Mouse (Mus musculus) embryonic facial prominence, embryonic 11.5 days (tissue): ENCODE results near the gene Eri2. TPM values are rescaled to one million over a fixed set of nuclear protein-coding genes. Genes with fewer than 3 reads are reported as not detected.

Experiments used
- ATAC-seq: fragments of 200-750 bp; cut with Nextera tagmentation; replicated peaks from 2 replicates; pipeline ENCODE4 v1.8.0; 2017; ENCODE audit warnings: low read depth; ENCODE audit not compliant: insufficient number of reproducible peaks, low FRiP score, low TSS enrichment
- DNase-seq: peaks from one replicate; pipeline ENCODE4 v3.0.0-alpha.2; 2015; ENCODE audit warnings: low spot score
- H3K27ac ChIP-seq: fragments of 300-500 bp; sonication (generic); replicated peaks from 2 replicates; pipeline ENCODE4 v1.5.1; 2014; ENCODE audit warnings: mild to moderate bottlenecking, low read depth, low read length, control low read depth
- H3K27me3 ChIP-seq: fragments of 300-500 bp; sonication (generic); 2 replicates; pipeline ENCODE4 v1.6.1; 2014; ENCODE audit warnings: mild to moderate bottlenecking, low read length, moderate library complexity, mixed read lengths; ENCODE audit not compliant: control insufficient read depth, insufficient read depth
- H3K36me3 ChIP-seq: fragments of 300-500 bp; sonication (generic); replicated peaks from 2 replicates; pipeline ENCODE4 v1.6.1; 2014; ENCODE audit warnings: low read depth, mild to moderate bottlenecking, low read length, moderate library complexity, mixed read lengths; ENCODE audit not compliant: control insufficient read depth, insufficient read depth
- H3K4me1 ChIP-seq: fragments of 300-500 bp; sonication (generic); 2 replicates; pipeline ENCODE4 v1.6.1; 2014; ENCODE audit warnings: low read length, mixed read lengths; ENCODE audit not compliant: control insufficient read depth, insufficient read depth
- H3K4me2 ChIP-seq: fragments of 300-500 bp; sonication (generic); 2 replicates; pipeline ENCODE4 v1.6.1; 2014; ENCODE audit warnings: low read depth, mild to moderate bottlenecking, control low read depth, low read length, moderate library complexity
- H3K4me3 ChIP-seq: fragments of 300-500 bp; sonication (generic); 2 replicates; pipeline ENCODE4 v1.5.1; 2014; ENCODE audit warnings: low read depth, low read length, control low read depth
- H3K9ac ChIP-seq: fragments of 300-500 bp; sonication (generic); replicated peaks from 2 replicates; pipeline ENCODE4 v1.6.1; 2014; ENCODE audit warnings: mild to moderate bottlenecking, control low read depth, low read length
- H3K9me3 ChIP-seq: fragments of 300-500 bp; sonication (generic); replicated peaks from 2 replicates; pipeline ENCODE4 v1.6.1; 2016; ENCODE audit warnings: mild to moderate bottlenecking, low read length, inconsistent platforms, mixed read lengths; ENCODE audit not compliant: control insufficient read depth
- WGBS: fragments of 180-500 bp; shearing (Covaris S2); extraction: QIAGEN DNeasy Blood & Tissue Kit; methylation state at CpG from one replicate; pipeline ENCODE4 v1.1.7; 2014; 5-methylcytosine and 5-hydroxymethylcytosine counted together
- polyA plus RNA-seq: library from polyadenylated mRNA; unstranded; fragments of >200 nt; fragmentation: Nextera tagmentation; extraction: Ambion mirVana; gene quantifications from 2 replicates; pipeline ENCODE4 v1.2.1, GENCODE M21; 2014

Eri2 gene
- polyA plus RNA-seq, result 37.1 and 45.3 TPM in 2 replicates

DNA sequence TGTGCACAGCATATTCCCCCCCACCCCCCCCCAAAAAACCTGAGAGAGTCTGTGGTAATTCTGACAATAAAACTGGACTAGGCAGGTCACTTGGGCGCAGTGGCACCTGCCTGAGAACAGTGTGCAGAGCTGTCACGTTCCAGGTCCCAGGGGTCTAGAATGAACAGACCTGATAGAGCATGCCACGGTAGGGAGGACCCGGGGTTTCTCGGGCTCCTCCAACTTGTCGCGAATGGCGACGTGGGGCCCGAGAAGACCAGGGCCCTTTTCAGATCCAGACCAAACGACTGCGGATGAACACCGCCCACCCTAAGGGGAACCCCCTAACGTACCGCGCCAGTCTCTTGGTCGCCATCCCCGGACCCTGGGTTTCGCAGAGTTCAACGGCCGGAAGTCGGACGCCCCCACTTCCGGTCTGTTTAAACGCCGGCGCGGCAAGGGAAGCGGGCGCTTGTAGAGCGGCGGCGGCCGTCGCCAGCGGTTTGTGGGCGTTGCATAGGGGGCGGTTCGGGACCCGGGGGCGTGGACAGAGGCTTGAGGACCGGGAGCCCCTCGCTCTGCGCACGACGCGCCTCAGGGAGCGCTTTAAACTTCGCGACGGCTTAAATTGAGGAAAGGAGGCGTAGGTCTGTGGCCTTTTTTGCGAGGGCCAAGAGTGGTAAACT lies at the start of gene Eri2, which contains the start of gene Rexo5:
TSS of gene Eri2 (minus strand) at position 473 of the 665 bp plus-strand sequence.
TSS of gene Rexo5 (plus strand) at position 421 of the 665 bp plus-strand sequence.
- Histone ChIP-seq H3K4me1 (no peaks in the 10 kb centered on the region), H3K36me3 (no peaks in the 10 kb centered on the region), H3K9ac (peak within 1 kb of the TSS; percentile 84), H3K27ac (peak within 1 kb of the TSS; percentile 44), H3K4me2 (peak within 1 kb of the TSS; percentile 75), H3K9me3 (no peaks in the 10 kb centered on the region), H3K4me3 (peak within 1 kb of the TSS; percentile 70), H3K27me3 (no peaks in the 10 kb centered on the region)
- WGBS, result under 1% methylated on average over 53 of the region's 53 CpGs
- peak; percentile 98 for ATAC-seq
- DNase-seq, result peak; percentile 95

DNA sequence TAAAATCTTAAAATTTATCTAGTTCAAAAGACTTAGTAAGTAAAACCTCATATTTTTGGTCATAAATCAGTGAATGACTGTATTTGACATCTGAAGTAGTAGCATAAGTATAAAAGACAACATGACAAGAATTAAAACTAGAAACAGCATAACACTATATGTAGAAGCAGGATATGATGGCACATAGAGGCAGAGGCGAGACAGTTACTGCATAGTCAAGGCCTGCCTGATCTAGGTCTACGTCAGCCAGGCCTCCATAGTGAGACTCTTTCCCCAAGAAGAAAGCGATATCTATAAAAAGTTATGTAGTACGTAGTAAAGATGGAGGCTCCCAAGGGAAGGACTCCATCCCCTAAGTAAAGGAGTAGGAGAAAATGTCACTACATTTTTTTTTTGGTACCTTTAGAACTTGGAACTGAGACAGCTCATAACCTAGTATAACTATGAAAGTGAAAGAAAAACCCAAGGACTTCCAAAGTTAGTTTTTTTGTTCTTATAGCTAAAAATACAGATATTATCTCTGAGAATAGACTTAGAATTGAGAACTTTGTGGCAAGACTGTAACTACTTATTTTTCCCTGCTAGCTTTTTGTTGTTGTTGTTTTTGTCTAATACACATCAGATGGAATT lies 48.1 kb upstream of the Eri2 start:
- 87% methylated on average over 4 of the region's 4 CpGs for WGBS
- DNase-seq (no peak), ATAC-seq (no peak)
- Histone ChIP-seq H3K4me2 (no peak overlapping the region), H3K4me1 (no peaks in the 10 kb centered on the region), H3K27ac (no peak overlapping the region), H3K27me3 (no peaks in the 10 kb centered on the region), H3K9ac (no peak overlapping the region), H3K4me3 (no peak overlapping the region), H3K9me3 (no peaks in the 10 kb centered on the region), H3K36me3 (no peaks in the 10 kb centered on the region; the same call in 1 of the 2 replicates)

DNA sequence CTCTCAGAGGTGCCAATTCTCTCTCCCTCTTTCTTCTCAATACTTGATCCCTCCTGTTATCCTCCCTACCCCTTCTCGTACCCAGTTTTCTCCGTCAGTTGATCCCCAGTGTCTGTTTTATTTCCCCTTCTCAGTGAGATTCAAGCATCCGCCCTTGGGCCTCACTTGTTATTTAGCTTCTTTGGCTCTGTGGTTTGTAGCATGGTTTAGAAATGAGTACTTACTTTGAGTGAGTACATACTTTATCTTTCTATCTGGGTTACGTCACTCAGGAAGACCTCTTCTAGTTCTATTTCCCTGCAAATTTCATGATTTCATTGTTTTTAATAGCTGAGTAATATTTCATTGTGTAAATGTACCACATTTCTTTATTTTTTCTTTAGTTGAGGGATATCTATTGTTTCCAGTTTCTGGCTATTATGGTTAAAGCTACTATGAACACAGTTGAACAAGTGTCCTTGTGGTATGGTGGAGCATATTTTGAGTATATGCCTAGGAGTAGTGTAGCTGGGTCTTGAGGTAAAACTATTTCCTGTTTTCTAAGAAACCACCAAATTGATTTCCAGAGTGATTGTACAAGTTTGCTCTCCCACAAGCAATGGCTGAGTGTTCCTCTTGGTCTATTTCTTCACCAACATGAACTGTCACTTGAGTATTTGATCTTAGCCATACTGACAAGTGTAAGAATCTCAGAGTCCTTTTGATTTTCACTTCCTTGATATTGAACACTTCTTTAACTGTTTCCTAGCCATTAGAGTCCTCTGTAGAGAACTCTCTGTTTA lies 42.3 kb upstream of the Eri2 start:
- Histone ChIP-seq H3K27ac (no peak overlapping the region), H3K4me1 (no peaks in the 10 kb centered on the region), H3K27me3 (no peaks in the 10 kb centered on the region), H3K4me2 (no peak overlapping the region), H3K36me3 (no peaks in the 10 kb centered on the region), H3K9me3 (no peaks in the 10 kb centered on the region), H3K4me3 (no peak overlapping the region), H3K9ac (no peak overlapping the region)
- no peak for ATAC-seq
- 95% methylated on average over 4 of the region's 4 CpGs for WGBS
- DNase-seq, result no peak

DNA sequence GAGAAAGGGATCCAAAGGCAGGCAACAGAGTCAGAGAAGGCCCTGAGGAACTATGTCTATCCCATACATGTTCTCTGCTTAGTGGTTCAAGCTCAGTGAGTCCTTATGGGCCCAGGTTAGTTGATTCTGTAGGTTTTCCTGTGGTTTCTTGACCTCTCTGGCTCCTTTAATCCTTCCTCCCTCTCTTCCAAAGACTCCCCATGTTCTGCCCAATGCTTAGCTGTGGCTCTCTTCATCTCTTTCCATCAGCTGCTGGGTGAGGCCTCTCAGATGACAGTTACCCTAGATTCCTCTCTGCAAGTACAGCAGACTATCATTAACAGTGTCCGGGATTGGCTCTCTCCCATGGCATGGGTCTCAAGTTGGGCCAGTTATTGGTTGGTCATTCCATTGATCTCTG lies 41.5 kb upstream of the Eri2 start:
- DNase-seq (no peak), ATAC-seq (no peak)
- no peak overlapping the region for H3K27ac ChIP-seq
- no peak overlapping the region for H3K4me3 ChIP-seq
- WGBS, result 97% methylated on average over 1 of the region's 1 CpGs
- no peaks in the 10 kb centered on the region for H3K4me1 ChIP-seq
- no peaks in the 10 kb centered on the region for H3K9me3 ChIP-seq
- H3K27me3 ChIP-seq, result no peaks in the 10 kb centered on the region
- H3K4me2 ChIP-seq, result no peak overlapping the region
- H3K36me3 ChIP-seq, result no peaks in the 10 kb centered on the region
- no peak overlapping the region for H3K9ac ChIP-seq

DNA sequence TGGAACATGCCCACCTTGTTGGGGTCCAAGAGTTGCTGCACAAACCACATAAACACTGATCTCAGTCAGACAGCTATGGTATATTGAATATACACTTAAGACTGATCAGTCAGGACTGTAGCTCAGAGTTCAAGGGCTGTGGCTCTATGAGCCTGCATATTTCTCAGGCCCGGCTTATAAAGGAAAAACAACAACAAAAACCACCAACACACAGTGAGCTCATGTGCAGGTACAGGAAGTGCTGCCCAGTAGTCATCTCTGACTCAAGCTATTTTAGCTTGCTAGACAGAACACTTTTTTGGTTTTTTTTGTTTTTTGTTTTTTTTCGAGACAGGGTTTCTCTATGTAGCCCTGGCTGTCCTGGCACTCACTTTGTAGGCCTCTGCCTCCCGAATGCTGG lies 14.9 kb upstream of the Eri2 start:
- no peaks in the 10 kb centered on the region for H3K9me3 ChIP-seq
- DNase-seq (no peak), ATAC-seq (no peak)
- H3K27me3 ChIP-seq, result no peaks in the 10 kb centered on the region
- WGBS, result 89% methylated on average over 3 of the region's 3 CpGs
- no peak overlapping the region for H3K4me2 ChIP-seq
- H3K4me3 ChIP-seq, result no peak overlapping the region
- no peak overlapping the region for H3K9ac ChIP-seq
- no peaks in the 10 kb centered on the region; the same call in 1 of the 2 replicates for H3K36me3 ChIP-seq
- H3K27ac ChIP-seq, result no peak overlapping the region
- no peaks in the 10 kb centered on the region for H3K4me1 ChIP-seq

DNA sequence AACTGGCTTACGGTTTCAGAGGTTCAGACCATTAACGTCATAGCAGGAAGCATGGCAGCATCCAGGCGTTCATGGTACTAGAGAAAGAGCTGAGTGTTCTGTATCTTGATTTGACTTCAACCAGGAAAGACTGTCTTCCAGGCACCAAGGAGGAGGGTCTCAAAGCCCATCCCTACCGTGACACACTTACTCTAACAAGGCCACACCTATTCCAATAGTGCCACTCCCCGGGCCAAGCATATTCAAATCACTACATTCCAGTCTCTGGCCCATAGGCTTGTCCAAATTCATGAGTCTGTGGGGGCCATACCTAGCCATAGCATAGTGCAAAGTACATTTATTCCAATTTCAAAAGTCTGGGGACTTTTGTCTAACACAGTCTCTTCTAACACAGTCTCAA lies 13.5 kb upstream of the Eri2 start:
- WGBS, result 92% methylated on average over 5 of the region's 5 CpGs
- H3K4me1 ChIP-seq, result no peaks in the 10 kb centered on the region
- H3K9ac ChIP-seq, result no peak overlapping the region
- H3K36me3 ChIP-seq, result no peaks in the 10 kb centered on the region; the same call in 1 of the 2 replicates
- H3K27ac ChIP-seq, result no peak overlapping the region
- no peaks in the 10 kb centered on the region for H3K9me3 ChIP-seq
- no peak for ATAC-seq
- H3K4me3 ChIP-seq, result no peak overlapping the region
- H3K4me2 ChIP-seq, result no peak overlapping the region
- DNase-seq, result no peak
- H3K27me3 ChIP-seq, result no peaks in the 10 kb centered on the region

DNA sequence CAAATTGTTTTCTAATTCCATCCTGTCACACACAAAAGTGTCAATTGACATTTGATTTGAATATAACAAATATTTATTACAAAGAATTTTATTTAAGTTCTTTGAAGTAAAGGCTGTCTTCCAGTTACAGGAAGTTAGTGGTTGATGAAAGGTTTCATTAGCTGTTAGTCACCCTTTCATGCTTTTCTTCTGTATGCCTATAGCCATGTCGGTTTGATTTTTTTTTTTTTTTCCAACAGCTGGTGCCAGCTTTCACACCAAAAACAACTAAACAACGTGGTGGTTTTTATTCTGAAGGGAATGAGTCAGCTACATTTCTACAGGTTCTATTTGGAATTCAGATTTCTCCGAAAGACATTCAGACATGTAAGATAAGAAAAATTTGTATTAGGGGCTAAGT lies 7.1 kb upstream of the Eri2 start:
- Histone ChIP-seq H3K9ac (no peak overlapping the region), H3K36me3 (no peaks in the 10 kb centered on the region), H3K27me3 (no peaks in the 10 kb centered on the region), H3K27ac (no peak overlapping the region), H3K4me2 (no peak overlapping the region), H3K4me3 (no peak overlapping the region), H3K9me3 (no peaks in the 10 kb centered on the region), H3K4me1 (no peaks in the 10 kb centered on the region)
- WGBS, result 93% methylated on average over 3 of the region's 3 CpGs
- ATAC-seq (no peak), DNase-seq (no peak)

DNA sequence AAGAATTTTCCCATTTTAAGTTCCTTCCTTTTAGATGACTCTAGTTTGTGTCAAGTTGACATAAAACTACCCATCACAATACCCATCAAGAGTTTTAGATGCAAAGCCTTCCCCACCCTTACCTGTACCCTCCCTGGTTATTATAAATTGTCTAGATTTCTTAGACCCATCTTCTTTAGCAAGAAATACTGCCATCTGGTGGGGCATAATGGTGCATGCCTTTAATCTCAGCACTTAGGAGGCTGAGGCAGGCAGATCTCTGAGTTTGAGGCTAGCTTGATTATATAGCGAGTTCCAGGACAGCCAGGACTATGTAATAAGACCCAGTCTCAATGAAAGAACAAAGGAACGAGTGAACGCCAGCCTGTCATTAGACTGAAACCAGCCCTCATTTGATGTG lies 6.6 kb upstream of the Eri2 start:
- WGBS, result 88% methylated on average over 3 of the region's 3 CpGs
- ATAC-seq, result no peak
- Histone ChIP-seq H3K4me3 (no peak overlapping the region), H3K36me3 (no peaks in the 10 kb centered on the region), H3K9ac (no peak overlapping the region), H3K4me1 (no peaks in the 10 kb centered on the region), H3K27me3 (no peaks in the 10 kb centered on the region), H3K9me3 (no peaks in the 10 kb centered on the region), H3K4me2 (no peak overlapping the region), H3K27ac (no peak overlapping the region)
- DNase-seq, result no peak
